Mouse (Mus musculus): Measurements from ENCODE around the gene Ccdc194.

GRCm38 (mm10) chr8:71567587-71567986 is 42.1 kb upstream of the Ccdc194 start:
- TF ChIP-seq CTCF (IDR thresholded peaks at IDR 0.05; ENCODE audit: control insufficient read depth, insufficient read depth, low read length) (no peak), POLR2A (IDR thresholded peaks at IDR 0.05; ENCODE audit: borderline replicate concordance, control insufficient read depth, low read depth, low read length) (no peak)

Data from bone marrow, adult 2 months (tissue).